Mouse (Mus musculus): ENCODE results near the gene Frs2.

DNA sequence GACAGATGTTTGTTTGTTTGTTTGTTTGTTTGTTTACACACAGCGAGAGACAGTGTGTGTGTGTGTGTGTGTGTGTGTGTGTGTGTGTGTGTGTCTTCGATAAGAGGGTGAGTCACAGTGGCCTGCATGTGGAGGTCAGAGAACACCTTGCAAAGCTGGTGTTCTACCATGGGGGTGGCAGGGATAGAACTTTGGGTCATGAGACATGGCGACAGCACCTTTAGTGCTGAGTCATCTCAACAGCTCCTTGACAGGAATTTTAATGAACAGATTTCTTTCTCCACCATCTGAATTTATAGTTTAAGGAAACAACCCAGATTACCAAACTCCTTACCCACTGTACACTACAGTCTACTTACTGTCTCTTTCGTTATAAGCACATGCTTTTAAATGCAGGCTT lies 4.3 kb downstream of the Frs2 start:
- no peak for TF ChIP-seq CTCF (IDR thresholded peaks at IDR 0.05; ENCODE audit: extremely low read depth, insufficient read length, insufficient replicate concordance, low read depth, low read length)
- TF ChIP-seq POLR2A (IDR thresholded peaks at IDR 0.05; ENCODE audit: low read depth, low read length) = no peak

Data from small intestine, adult 2 months (tissue).